Mouse (Mus musculus) kidney, adult 2 months (tissue): Measurements from ENCODE around the gene Klhdc9. TPM values are rescaled to one million over a fixed set of nuclear protein-coding genes. Genes with fewer than 3 reads are reported as not detected.
A peak's percentile ranks its signal among the peaks of the same experiment; 100 is the strongest.

ENCODE experiments used
- DNase-seq: peaks from one replicate; pipeline ENCODE4 v3.0.0; 2021
- H3K27ac ChIP-seq: fragments of 200-500 bp; 2 replicates; pipeline ENCODE4 v1.5.1; 2012; ENCODE audit warnings: low read depth, low read length, control low read depth, inconsistent platforms; ENCODE audit not compliant: insufficient read depth
- H3K27me3 ChIP-seq: fragments of 200-500 bp; replicated peaks from 2 replicates; pipeline ENCODE4 v1.6.1; 2012; ENCODE audit warnings: mild to moderate bottlenecking, moderate library complexity, low read length, inconsistent platforms; ENCODE audit not compliant: control insufficient read depth, insufficient read depth
- H3K36me3 ChIP-seq: fragments of 200-500 bp; 2 replicates; pipeline ENCODE4 v1.6.1; 2012; ENCODE audit warnings: mild to moderate bottlenecking, moderate library complexity, low read length, inconsistent platforms; ENCODE audit not compliant: control insufficient read depth, insufficient read depth
- H3K4me1 ChIP-seq: fragments of 200-500 bp; 2 replicates; pipeline ENCODE4 v1.6.1; 2011; ENCODE audit warnings: low read length; ENCODE audit not compliant: control insufficient read depth, insufficient read depth
- H3K4me3 ChIP-seq: fragments of 200-500 bp; 2 replicates; pipeline ENCODE4 v1.5.1; 2011; ENCODE audit warnings: mild to moderate bottlenecking, low read depth, low read length, control low read depth; ENCODE audit not compliant: insufficient read depth
- CTCF ChIP-seq: fragments of 200-500 bp; conservative IDR thresholded peaks from 2 replicates; pipeline ENCODE4 v1.5.1; 2011; ENCODE audit warnings: low read depth, mild to moderate bottlenecking, control low read depth, low read length, moderate library complexity, mixed read lengths; ENCODE audit not compliant: insufficient read depth, insufficient read length
- POLR2A ChIP-seq: fragments of 200-500 bp; IDR thresholded peaks from one replicate; pipeline ENCODE4 v1.6.1; 2011; ENCODE audit warnings: low read depth, low read length, control low read depth
- WGBS: fragments of 180-500 bp; shearing (Covaris S2); methylation state at CpG from one replicate; pipeline ENCODE4 v1.1.7; 2018; 5-methylcytosine and 5-hydroxymethylcytosine counted together
- polyA plus RNA-seq: library from polyadenylated mRNA; depleted of rRNA; stranded (reverse); fragments of >200 nt; gene quantifications from 2 replicates; pipeline ENCODE4 v1.2.3, GENCODE M21; 2012

The Klhdc9 gene
- polyA plus RNA-seq, 1 experiment = 7.1 TPM

DNA sequence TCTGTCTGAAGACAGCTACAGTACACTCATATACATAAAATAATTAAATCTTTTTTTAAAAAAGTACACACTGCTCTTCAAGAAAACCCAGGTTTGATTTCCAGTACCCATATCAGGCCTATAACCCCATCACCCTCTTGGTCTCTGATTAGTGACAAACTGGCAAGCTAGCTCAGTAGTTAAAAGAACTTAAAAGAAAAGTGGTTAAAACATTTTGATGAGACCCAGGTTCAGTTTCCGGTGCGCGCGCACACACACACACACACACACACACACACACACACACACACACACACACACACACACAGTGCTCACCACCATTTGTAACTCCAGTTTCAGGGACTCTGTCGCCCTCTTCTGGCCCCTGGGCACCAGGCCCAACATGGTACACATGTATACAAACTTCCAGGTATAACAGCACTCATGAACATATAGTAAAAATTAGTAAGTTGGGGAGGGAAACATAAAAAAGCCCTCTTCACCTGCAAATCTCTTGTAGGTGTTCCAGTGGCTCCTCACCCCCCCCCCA is 4.7 kb downstream of the Klhdc9 start:
- DNase-seq = peak; percentile 33
- 75% methylated on average over 5 of the region's 5 CpGs for WGBS
- H3K27me3 ChIP-seq = no peaks in the 10 kb centered on the region

DNA sequence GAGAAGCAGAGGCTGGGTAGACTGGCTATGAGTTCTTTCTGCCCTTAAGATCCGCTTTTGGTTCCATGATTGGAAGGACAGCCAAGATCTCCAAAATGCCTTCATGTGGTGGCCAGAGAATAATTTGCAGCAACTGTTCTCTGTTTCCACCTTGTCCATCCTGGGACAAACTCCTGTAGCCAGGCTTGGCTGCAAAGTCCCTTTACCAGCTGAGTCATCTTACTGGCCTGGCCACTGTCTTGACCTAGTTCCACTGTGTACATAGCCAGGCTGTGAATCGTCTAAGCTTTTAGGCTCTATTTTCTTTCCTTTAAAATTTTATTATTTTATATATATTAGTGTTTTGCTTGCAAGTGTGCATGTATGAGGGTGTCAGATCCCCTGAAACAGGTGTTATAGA is 11.4 kb downstream of the Klhdc9 start:
- DNase-seq = no peak

More for the DNA sequence above, 4.7 kb downstream of the Klhdc9 start:
- TF ChIP-seq POLR2A = no peak
- TF ChIP-seq CTCF = peak; percentile 66
- H3K27ac ChIP-seq = no peak overlapping the region
- no peaks in the 10 kb centered on the region for H3K36me3 ChIP-seq
- H3K4me1 ChIP-seq = no peaks in the 10 kb centered on the region; the same call in 1 of the 2 replicates
- no peak overlapping the region for H3K4me3 ChIP-seq

DNA sequence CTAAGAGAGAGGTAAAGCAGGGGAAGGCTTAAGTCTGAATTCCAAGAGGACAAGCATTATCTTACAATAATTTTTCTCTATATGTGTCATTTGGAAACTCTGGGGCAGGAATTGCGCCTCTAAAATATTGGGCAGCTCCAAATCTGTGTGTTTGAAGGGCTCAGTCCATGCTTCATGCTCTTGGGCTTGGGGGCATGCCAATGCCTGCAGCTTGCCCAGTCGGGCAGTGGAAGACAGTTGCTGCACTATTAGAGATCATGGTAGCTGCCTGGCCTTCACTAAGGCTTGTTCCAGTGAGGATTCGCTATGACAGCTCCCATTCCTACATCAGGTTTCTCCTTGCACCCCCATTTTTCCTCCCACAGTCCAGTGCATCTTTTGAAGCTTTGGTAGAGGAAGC is 11.9 kb downstream of the Klhdc9 start:
- no peak overlapping the region for H3K27ac ChIP-seq
- no peak overlapping the region for H3K4me3 ChIP-seq
- no peak for DNase-seq
- 74% methylated on average over 3 of the region's 3 CpGs for WGBS
- no peaks in the 10 kb centered on the region for H3K27me3 ChIP-seq
- H3K4me1 ChIP-seq = peaks cover 11% of the 10 kb centered on the region; the same call in 1 of the 2 replicates
- H3K36me3 ChIP-seq = no peaks in the 10 kb centered on the region
- TF ChIP-seq POLR2A (no peak), CTCF (no peak)

More for the DNA sequence above, 11.4 kb downstream of the Klhdc9 start:
- H3K36me3 ChIP-seq = no peaks in the 10 kb centered on the region
- H3K4me3 ChIP-seq = no peak overlapping the region
- H3K27me3 ChIP-seq = no peaks in the 10 kb centered on the region
- H3K4me1 ChIP-seq = peaks cover 11% of the 10 kb centered on the region; the same call in 1 of the 2 replicates
- no peak for TF ChIP-seq CTCF
- TF ChIP-seq POLR2A = no peak
- H3K27ac ChIP-seq = no peak overlapping the region
- 60% methylated on average over 2 of the region's 2 CpGs for WGBS

DNA sequence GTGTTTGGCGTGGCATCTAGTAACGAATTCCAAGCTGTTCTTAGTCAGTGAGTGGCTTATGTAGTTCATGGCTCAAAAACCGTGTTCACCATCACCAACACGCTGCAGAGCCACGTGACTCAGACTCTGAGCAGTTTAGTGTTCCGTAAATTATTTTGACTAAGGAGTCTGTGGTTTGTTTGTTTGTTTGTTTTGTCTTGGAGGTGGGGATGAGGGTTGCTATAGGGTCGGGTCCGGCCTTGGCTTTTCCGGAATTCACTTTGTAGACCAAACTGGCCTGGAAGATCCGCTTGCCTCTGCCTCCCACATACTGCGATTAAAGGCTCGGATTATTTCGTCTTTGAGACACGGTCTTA is 14.5 kb downstream of the Klhdc9 start:
- Histone ChIP-seq H3K4me3 (peak overlapping the region; percentile 81), H3K27ac (peak overlapping the region; percentile 46), H3K36me3 (no peaks in the 10 kb centered on the region; the same call in 1 of the 2 replicates), H3K4me1 (peaks cover 24% of the 10 kb centered on the region; the same call in 1 of the 2 replicates), H3K27me3 (no peaks in the 10 kb centered on the region)
- DNase-seq = no peak
- WGBS = 2% methylated on average over 14 of the region's 14 CpGs
- no peak for TF ChIP-seq POLR2A
- TF ChIP-seq CTCF = no peak

DNA sequence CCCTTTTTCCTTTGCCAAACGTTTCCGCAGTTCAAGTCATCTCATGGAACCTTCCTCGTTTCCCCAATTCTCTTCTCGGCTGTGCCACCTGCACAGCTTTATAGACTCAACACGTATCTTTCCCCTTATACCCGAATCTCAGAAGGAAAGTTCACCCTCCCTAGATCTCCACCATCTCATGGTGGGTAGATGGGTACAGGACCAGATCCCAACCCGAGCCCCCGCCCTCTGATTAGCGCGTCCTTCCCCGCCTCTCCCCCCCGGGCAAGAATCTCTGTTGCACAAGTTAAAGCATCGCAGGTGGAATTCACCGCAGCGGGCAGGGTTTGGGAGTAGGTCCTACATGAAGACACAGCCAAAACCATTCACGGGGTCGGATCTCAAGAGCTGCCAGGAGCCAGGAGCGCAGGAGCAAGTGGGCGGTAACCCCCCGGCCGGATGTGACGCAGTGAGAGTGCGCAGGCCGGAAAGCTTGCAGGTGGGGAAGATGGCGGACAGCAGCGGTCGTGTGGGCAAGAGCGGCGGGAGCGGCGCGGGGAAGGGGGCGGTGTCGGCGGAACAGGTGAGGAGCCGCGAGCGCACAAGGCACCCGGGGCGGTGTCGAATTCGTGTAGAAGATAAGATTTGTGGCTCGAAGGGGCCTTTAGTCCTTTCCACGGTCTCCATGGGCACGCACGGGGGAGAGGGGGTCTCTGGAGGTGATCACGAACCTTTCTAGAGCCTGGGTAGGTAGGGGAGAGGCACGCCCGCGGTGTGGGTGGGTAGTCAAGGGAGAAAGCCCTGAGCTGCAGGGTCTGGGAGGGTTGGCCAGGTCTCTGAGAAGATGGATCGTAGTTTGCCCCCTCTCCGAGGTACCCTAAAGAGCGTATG is 15.1 kb downstream of the Klhdc9 start, which contains the start of the genes Nit1 and Pfdn2:
Gene Nit1 (minus strand): TSS at position 422 of the 870 bp plus-strand sequence.
Gene Pfdn2 (plus strand): TSS at position 446 of the 870 bp plus-strand sequence.
- peaks cover 24% of the 10 kb centered on the region; the same call in 1 of the 2 replicates for H3K4me1 ChIP-seq
- peaks cover 3% of the 10 kb centered on the region; the same call in 1 of the 2 replicates for H3K36me3 ChIP-seq
- peak; percentile 95 for DNase-seq
- peak within 1 kb of the TSS; percentile 81 for H3K4me3 ChIP-seq
- under 1% methylated on average over 53 of the region's 53 CpGs for WGBS
- TF ChIP-seq CTCF = no peak
- TF ChIP-seq POLR2A = peak; percentile 56
- H3K27ac ChIP-seq = peak within 1 kb of the TSS; percentile 46
- no peaks in the 10 kb centered on the region for H3K27me3 ChIP-seq

DNA sequence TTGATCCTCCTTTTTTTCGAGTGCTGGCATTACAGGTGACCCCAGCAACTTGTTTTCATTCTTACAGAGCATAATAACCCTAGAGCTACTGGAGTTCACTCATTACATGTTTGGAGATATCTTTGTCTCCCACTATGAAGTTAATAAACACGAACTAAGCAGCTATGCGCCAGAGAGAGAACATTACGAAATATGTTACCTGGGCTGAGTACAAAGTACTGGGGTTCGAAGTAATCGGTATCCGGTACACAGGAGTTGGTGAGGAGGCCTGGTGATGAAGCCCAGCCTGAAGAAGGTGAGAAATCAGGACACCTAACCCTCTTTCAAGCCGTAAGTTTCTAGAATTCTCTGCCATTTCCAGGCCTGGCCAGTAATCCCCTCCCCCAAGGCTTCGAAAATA is 15.9 kb downstream of the Klhdc9 start:
- DNase-seq = peak; percentile 57
- Histone ChIP-seq H3K4me3 (peak overlapping the region; percentile 81), H3K4me1 (peaks cover 22% of the 10 kb centered on the region; the same call in 1 of the 2 replicates), H3K27me3 (no peaks in the 10 kb centered on the region), H3K36me3 (peaks cover 4% of the 10 kb centered on the region; the same call in 1 of the 2 replicates), H3K27ac (peak overlapping the region; percentile 26)
- 62% methylated on average over 9 of the region's 9 CpGs for WGBS
- TF ChIP-seq CTCF = no peak
- no peak for TF ChIP-seq POLR2A

DNA sequence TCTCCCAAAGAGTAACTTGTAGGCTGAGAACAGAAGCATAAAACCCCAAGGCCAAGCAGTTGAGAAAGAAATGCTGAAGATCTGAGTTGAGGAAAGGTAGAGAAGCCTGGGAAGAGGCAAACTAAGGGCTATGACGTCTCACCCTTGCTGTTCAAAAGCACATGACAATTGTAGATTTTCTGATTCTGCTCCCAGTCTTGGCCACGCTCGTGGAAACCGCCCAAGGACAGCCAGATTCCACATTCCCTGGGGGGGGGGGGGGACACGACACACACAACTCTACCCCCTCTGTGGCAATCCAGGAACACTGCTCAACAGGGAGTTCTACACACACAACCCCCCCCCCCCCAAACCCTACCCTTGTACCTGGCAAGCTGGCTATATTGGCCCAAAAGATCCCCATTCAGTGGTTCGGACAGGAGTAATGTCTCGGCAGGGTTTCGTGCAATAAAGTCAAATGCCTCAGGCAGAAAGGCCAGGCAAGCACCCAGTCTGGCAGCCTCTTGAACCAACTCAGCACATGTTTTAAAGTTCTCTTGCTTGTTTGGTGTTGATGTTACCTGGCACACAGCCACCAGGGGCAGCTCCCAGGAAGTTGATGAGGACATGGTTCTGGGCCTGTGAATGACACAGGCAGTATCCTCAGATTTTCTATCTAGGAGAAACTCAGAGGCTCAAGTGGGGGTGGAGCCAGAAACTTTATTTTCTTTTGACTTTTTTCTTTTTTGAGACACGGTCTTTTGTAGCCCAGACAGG is 16.5 kb downstream of the Klhdc9 start:
- DNase-seq = peak; percentile 89
- TF ChIP-seq POLR2A (no peak), CTCF (no peak)
- Histone ChIP-seq H3K27ac (peak overlapping the region; percentile 26), H3K27me3 (no peaks in the 10 kb centered on the region), H3K36me3 (peaks cover 4% of the 10 kb centered on the region; the same call in 1 of the 2 replicates), H3K4me3 (peak overlapping the region; percentile 0; the same call in 1 of the 2 replicates), H3K4me1 (peaks cover 20% of the 10 kb centered on the region; the same call in 1 of the 2 replicates)
- WGBS = 26% methylated on average over 8 of the region's 9 CpGs
